Mouse (Mus musculus) erythroblast, embryonic 14.5 days (primary cell): Measurements from ENCODE around the gene C1qtnf2.

Experiments used
- GATA1 ChIP-seq: IDR thresholded peaks from 2 replicates; pipeline ENCODE4 v1.6.1; 2012; ENCODE audit warnings: low read length, inconsistent platforms, mixed read lengths
- TAL1 ChIP-seq: IDR thresholded peaks from 3 replicates; pipeline ENCODE4 v1.6.1; 2012; ENCODE audit warnings: low read length, inconsistent platforms, mixed read lengths

DNA sequence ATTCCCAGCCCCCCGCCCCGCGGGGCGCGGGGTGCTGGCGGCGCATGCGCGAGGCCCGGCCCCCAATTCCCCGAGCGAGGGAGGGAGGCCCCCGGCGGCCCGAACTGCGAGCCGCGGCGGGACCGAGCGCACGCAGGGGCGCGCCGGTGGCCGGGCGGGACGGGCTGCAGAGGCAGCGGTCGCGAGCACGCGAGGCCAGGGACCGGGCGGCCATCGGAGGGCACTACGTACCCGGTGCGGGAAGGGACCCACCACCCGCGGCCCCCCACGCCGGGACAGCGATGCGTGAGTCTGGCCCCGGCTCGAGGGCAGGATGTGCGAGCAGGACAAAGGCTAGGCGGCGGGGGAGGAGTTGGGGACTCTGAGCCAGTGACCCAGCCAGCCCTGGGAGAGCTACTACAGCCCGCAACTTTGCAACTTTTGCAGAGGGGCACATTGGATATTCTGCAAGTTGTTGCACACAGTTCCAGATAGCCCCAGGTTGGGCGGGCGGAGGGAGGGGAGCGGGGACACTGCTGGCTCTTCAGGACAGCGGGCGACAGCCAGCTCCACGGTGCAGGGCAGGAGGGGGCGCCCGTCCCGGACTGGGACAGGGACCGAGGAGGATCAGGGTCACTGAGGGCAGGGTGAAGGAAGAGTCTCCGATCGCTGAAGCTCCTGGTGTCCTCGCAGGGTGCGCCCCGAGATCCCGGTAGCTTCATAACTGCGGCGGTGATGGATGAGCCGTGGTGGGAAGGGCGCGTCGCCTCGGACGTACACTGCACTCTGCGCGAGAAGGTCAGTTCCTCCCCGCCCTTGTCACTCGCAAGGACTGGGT lies 54.8 kb downstream of the C1qtnf2 start, which contains the start of gene Ccnjl:
- TF ChIP-seq TAL1 (no peak), GATA1 (no peak)
